Mouse (Mus musculus) bone marrow macrophage, adult 2 months (primary cell): ENCODE results near the gene Ppard.

Experiments
- CTCF ChIP-seq: IDR thresholded peaks from 2 replicates; pipeline ENCODE4 v1.5.1; 2012; ENCODE audit warnings: low read depth, mild to moderate bottlenecking, low read length, moderate library complexity
- POLR2A ChIP-seq: IDR thresholded peaks from 2 replicates; pipeline ENCODE4 v1.6.1; 2012; ENCODE audit warnings: mild to moderate bottlenecking, low read depth, low read length, borderline replicate concordance

DNA sequence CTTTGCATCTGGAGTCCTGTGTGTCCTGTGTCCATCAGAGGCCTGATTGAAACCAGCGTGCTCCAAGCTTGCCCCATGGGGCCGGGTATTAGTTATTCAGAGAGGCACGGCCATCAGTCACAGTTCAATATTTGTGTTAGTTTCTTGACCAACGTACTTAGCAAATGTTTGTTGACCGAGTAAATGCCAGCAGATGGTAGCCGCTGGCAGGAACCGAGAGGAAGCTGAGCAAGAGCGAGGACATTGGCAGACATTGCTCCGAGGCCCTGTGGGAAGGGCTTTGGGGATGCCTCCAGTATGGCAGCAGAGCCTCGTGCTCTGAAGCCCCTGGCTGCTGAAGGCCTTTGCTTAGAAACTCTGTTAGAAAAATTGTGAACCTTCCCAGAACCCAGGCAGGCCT lies 45.2 kb downstream of the Ppard start:
- no peak for TF ChIP-seq POLR2A
- TF ChIP-seq CTCF, result no peak
